Mouse (Mus musculus): ENCODE results near the gene Hba-a1. TPM values are rescaled to one million over a fixed set of nuclear protein-coding genes. Genes with fewer than 3 reads are reported as not detected.
A peak's percentile ranks its signal among the peaks of the same experiment; 100 is the strongest.

Hba-a1 gene
- polyA plus RNA-seq, 1 experiment = not detected

DNA sequence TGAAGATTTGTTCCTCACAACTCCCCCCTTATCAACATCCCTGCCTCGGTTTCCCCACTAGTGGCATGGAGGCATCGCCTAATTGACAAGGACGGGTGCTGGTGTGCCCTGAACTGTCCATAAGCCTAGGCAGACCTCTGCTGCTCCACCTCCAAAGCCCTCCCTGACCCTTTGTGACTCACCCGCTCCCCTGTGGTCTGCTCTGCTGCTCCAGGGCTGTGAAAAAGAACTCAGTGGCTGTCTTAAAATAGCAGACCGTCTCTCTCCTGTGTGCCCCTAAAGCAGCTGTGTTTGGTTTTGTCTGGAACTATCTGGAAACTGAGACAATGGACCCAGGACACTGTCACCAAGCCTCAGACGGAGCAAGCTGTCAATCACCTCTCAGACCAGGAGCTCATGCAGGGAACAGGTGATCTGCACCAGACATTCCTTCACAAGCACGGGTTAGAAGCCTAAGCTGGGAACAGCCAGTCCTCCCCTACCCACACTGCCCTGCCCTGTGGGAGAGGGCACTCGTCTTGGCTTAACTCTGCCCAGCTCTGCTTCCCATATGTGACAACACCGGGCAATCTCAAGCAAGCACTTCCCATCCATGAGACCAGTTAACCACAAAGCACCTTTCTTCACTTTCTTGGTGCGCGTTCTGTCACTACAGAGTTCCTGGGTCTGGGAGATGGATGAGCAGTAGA is 37.3 kb downstream of the Hba-a1 start:
- 69% methylated on average over 11 of the region's 11 CpGs for WGBS
- Histone ChIP-seq H3K4me1 (ENCODE audit: control insufficient read depth, insufficient read depth, low read length) (peaks cover 3% of the 10 kb centered on the region), H3K27ac (ENCODE audit: insufficient read depth, low read depth, low read length) (no peak overlapping the region), H3K4me3 (ENCODE audit: insufficient read depth, low read depth, low read length) (no peak overlapping the region)
- no peak for TF ChIP-seq CTCF (IDR thresholded peaks at IDR 0.05; ENCODE audit: insufficient read depth, low read depth, low read length)
- no peak for TF ChIP-seq POLR2A (IDR thresholded peaks at IDR 0.05; ENCODE audit: insufficient read depth, low read depth, low read length)

DNA sequence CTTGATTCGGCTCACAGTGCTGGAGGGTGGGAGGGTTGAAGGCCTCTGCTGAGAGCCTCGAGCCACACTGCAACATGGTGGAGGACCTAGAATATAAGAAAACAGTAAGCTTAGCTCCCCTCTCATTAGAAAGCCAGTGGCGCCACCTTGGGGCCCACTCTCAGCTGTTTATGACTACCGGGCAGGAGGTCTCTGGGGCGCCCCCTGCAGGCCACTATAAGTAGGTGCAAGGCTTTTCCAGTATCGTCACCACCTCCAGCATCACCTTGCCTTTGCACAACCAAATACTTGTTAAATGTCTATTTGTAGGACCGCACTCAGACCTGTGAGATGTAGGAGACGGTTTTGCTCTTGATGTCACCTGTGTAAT is 37.9 kb downstream of the Hba-a1 start:
- Histone ChIP-seq H3K4me3 (ENCODE audit: insufficient read depth, low read depth, low read length) (no peak overlapping the region), H3K4me1 (ENCODE audit: control insufficient read depth, insufficient read depth, low read length) (peaks cover 3% of the 10 kb centered on the region), H3K27ac (ENCODE audit: insufficient read depth, low read depth, low read length) (no peak overlapping the region)
- WGBS = 37% methylated on average over 8 of the region's 8 CpGs
- TF ChIP-seq POLR2A (IDR thresholded peaks at IDR 0.05; ENCODE audit: insufficient read depth, low read depth, low read length) (no peak), CTCF (IDR thresholded peaks at IDR 0.05; ENCODE audit: insufficient read depth, low read depth, low read length) (peak; percentile 69)

DNA sequence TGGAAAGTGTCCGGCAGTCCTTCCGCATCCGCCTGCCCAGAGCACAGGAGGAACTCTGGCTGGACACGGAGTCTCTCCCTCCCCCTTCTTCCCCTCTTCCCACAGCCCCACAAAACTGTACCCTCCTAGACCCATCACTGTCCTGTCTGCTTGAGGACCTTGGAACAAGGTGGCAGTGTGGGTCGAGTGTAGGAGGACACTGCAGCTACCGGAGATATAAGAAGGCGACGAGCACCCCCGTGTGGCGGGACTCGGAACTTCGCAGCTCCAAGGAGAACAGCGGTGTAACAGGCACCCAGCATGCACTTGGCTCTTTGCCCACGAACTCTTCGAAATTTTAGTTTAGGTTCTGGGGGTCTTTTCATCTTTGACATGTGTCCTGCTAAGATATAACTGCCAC is 41.3 kb downstream of the Hba-a1 start:
- H3K27ac ChIP-seq (ENCODE audit: insufficient read depth, low read depth, low read length) = no peak overlapping the region
- H3K4me3 ChIP-seq (ENCODE audit: insufficient read depth, low read depth, low read length) = no peak overlapping the region; the same call in 1 of the 2 replicates
- peaks cover 3% of the 10 kb centered on the region for H3K4me1 ChIP-seq (ENCODE audit: control insufficient read depth, insufficient read depth, low read length)
- 9% methylated on average over 15 of the region's 15 CpGs for WGBS
- no peak for TF ChIP-seq POLR2A (IDR thresholded peaks at IDR 0.05; ENCODE audit: insufficient read depth, low read depth, low read length)
- peak; percentile 94 for TF ChIP-seq CTCF (IDR thresholded peaks at IDR 0.05; ENCODE audit: insufficient read depth, low read depth, low read length)

DNA sequence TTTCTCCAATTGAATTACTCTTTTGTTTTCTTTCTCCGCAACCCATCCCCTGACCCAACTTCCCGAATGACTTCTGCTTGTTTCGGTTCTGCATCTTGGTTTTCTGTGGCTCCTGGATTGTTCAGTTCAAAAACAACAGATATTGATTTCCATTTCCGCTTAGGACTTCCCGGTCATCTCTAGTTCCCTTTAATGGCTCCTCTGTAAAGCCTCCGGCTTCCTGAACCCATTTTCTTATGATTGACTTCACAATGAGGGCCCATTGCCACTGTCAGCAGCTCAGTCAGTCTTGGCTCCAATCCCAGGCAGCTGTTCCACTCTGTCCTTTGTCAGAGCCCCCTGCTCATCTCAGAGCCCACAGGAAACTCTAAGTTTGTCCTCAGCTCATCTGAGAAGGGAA is 47.8 kb downstream of the Hba-a1 start:
- 0 out of 2 replicates have a peak, but pooled peaks cover 4% of the 10 kb centered on the region for H3K4me1 ChIP-seq (ENCODE audit: control insufficient read depth, insufficient read depth, low read length)
- TF ChIP-seq POLR2A (IDR thresholded peaks at IDR 0.05; ENCODE audit: insufficient read depth, low read depth, low read length) = no peak
- no peak for TF ChIP-seq CTCF (IDR thresholded peaks at IDR 0.05; ENCODE audit: insufficient read depth, low read depth, low read length)
- 36% methylated on average over 6 of the region's 6 CpGs for WGBS

DNA sequence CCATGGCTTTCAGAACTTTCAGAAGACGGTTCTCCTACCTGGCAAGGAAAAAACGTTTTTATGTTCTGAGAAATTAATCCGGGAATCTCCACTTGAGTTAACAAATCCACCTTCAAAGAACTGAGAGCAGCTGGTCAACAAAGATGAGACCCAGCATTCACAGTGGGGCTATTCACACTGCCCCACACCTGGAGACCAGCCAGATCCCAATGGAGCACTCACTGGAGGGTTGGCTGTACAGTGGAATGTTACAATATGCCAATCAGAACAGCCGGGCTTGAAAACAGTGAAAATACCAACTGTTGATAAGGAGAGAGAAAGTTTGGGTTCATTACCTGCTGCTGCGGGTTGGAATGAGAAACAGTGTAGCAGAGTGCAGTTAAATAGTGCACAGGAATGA is 48.5 kb downstream of the Hba-a1 start:
- TF ChIP-seq POLR2A (IDR thresholded peaks at IDR 0.05; ENCODE audit: insufficient read depth, low read depth, low read length) (no peak), CTCF (IDR thresholded peaks at IDR 0.05; ENCODE audit: insufficient read depth, low read depth, low read length) (no peak)
- 42% methylated on average over 5 of the region's 5 CpGs for WGBS
- Histone ChIP-seq H3K27ac (ENCODE audit: insufficient read depth, low read depth, low read length) (no peak overlapping the region), H3K4me1 (ENCODE audit: control insufficient read depth, insufficient read depth, low read length) (0 out of 2 replicates have a peak, but pooled peaks cover 4% of the 10 kb centered on the region), H3K4me3 (ENCODE audit: insufficient read depth, low read depth, low read length) (no peak overlapping the region)

More for the DNA sequence above, 47.8 kb downstream of the Hba-a1 start:
- Histone ChIP-seq H3K4me3 (ENCODE audit: insufficient read depth, low read depth, low read length) (no peak overlapping the region), H3K27ac (ENCODE audit: insufficient read depth, low read depth, low read length) (no peak overlapping the region; the same call in 1 of the 2 replicates)

DNA sequence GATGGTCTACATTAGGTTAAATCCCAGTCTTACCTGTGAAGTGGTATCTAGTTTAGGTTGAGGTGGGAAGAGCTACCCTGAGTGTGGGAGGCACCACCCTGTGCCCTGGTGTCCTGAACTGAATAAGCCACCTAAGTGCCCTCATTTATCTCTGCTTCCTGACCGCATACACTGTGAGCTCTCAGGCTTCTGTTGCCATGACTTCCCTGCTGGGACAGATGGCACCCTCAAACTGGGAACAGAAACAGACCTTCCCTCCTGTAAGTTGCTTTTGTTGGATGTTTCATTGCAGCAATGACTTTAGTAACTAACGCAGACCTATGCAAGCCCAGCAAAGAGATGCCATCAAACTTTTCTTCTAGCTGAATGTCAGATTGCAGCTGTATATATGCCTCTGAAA is 49.9 kb downstream of the Hba-a1 start:
- 87% methylated on average over 2 of the region's 2 CpGs for WGBS
- Histone ChIP-seq H3K27ac (ENCODE audit: insufficient read depth, low read depth, low read length) (no peak overlapping the region), H3K4me3 (ENCODE audit: insufficient read depth, low read depth, low read length) (no peak overlapping the region), H3K4me1 (ENCODE audit: control insufficient read depth, insufficient read depth, low read length) (0 out of 2 replicates have a peak, but pooled peaks cover 4% of the 10 kb centered on the region)
- TF ChIP-seq CTCF (IDR thresholded peaks at IDR 0.05; ENCODE audit: insufficient read depth, low read depth, low read length) (no peak), POLR2A (IDR thresholded peaks at IDR 0.05; ENCODE audit: insufficient read depth, low read depth, low read length) (no peak)

Other genes starting within 250 kb of the Hba-a1 start
- gene Il9r, start 83.2 kb upstream of the Hba-a1 start, polyA plus RNA-seq (2012; ENCODE audit: insufficient read depth, insufficient read length, low replicate concordance, missing spikeins) = not detected in 2 replicates
- not detected in 2 replicates for gene Snrnp25, start 78.1 kb upstream of the Hba-a1 start, polyA plus RNA-seq (2012; ENCODE audit: insufficient read depth, insufficient read length, low replicate concordance, missing spikeins)
- gene Rhbdf1, start 61.2 kb upstream of the Hba-a1 start, polyA plus RNA-seq (2012; ENCODE audit: insufficient read depth, insufficient read length, low replicate concordance, missing spikeins) = not detected in 2 replicates
- not detected in 2 replicates for gene Mpg, start 57.0 kb upstream of the Hba-a1 start, polyA plus RNA-seq (2012; ENCODE audit: insufficient read depth, insufficient read length, low replicate concordance, missing spikeins)
- not detected in 2 replicates for gene Nprl3, start 15.8 kb upstream of the Hba-a1 start, polyA plus RNA-seq (2012; ENCODE audit: insufficient read depth, insufficient read length, low replicate concordance, missing spikeins)
- not detected in 2 replicates for gene Hba-x, start 7.1 kb upstream of the Hba-a1 start, polyA plus RNA-seq (2012; ENCODE audit: insufficient read depth, insufficient read length, low replicate concordance, missing spikeins)
- gene Hbq1b, start 3.5 kb downstream of the Hba-a1 start, polyA plus RNA-seq (2012; ENCODE audit: insufficient read depth, insufficient read length, low replicate concordance, missing spikeins) = not detected in 2 replicates
- gene Hba-a2, start 13.0 kb downstream of the Hba-a1 start, polyA plus RNA-seq (2012; ENCODE audit: insufficient read depth, insufficient read length, low replicate concordance, missing spikeins) = not detected in 2 replicates
- gene Hbq1a, start 16.6 kb downstream of the Hba-a1 start, polyA plus RNA-seq (2012; ENCODE audit: insufficient read depth, insufficient read length, low replicate concordance, missing spikeins) = not detected in 2 replicates
- gene Sh3pxd2b, start 64.3 kb downstream of the Hba-a1 start, polyA plus RNA-seq (2012; ENCODE audit: insufficient read depth, insufficient read length, low replicate concordance, missing spikeins) = not detected in 2 replicates
- gene Ubtd2, start 171.9 kb downstream of the Hba-a1 start, polyA plus RNA-seq (2012; ENCODE audit: insufficient read depth, insufficient read length, low replicate concordance, missing spikeins) = not detected in 2 replicates
- gene Efcab9, start 248.6 kb downstream of the Hba-a1 start, polyA plus RNA-seq (2012; ENCODE audit: insufficient read depth, insufficient read length, low replicate concordance, missing spikeins) = not detected in 2 replicates
- not detected in 2 replicates for gene Stk10, start 249.8 kb downstream of the Hba-a1 start, polyA plus RNA-seq (2012; ENCODE audit: insufficient read depth, insufficient read length, low replicate concordance, missing spikeins)

All from olfactory bulb, adult 2 months (tissue).